Mouse (Mus musculus) stomach, postnatal 0 days (tissue): ENCODE results near the gene Gm16253.

ENCODE experiments used
- CTCF ChIP-seq: IDR thresholded peaks from 2 replicates; pipeline ENCODE4 v1.5.1; 2016; ENCODE audit warnings: antibody characterized with exemption, low read depth, mild to moderate bottlenecking, moderate library complexity
- EP300 ChIP-seq: optimal IDR thresholded peaks from 2 replicates; pipeline ENCODE3; 2016; ENCODE audit warnings: antibody characterized with exemption

DNA sequence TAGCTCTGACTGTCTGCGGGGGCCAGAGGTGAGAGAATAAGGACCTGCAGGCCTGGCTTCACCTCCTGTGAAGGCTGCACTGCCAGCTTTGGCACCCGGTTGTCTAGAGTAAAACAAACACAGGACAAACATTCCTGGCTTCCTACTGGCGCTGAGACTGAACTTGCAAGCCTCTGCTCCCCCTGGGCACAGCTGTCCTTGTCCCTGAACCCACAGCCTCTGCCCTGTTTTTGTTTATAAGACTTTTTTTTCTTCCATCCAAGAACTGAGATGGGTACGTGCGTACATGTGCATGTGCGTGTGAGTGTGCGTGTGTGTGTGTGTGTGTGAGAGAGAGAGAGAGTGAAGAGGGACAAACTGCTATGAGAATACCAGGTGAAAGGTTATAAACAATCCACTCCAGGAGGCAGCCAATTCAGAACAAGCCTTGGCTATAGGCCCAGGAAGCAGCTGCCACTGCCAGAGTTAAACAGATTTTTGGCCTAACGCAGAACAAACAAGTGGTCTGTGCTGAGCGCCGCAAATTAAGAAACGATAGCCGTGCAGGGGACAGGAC, 21.7 kb upstream of the Gm16253 start:
- TF ChIP-seq CTCF = no peak
- TF ChIP-seq EP300 = peak; percentile 81
